Mouse (Mus musculus) lung, postnatal 25 days (tissue): Measurements from ENCODE around the gene Adam3.

Experiments
- DNase-seq: peaks from one replicate; pipeline ENCODE4 v3.0.0; 2022; ENCODE audit warnings: low spot score

Gene Adam3

DNA sequence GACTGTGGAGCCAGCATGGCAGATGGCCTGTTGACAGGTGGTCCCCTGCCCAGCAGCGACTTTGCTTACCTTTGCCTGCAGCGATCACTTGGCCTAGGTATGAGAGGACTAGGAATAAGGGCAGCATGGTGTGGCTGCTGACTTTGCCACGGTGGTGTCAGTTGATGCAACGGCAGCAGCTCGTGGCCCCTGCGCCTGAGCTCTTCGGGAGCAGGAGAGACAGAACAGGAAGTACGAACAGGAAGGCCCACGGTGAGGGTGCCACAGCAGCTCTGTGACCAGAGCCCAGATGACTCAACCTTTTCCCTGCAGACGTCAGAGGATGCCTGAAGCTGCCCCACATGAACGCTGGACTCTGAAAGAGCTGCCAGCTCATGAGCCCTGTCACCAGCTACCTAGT is at the start of gene Adam3:
Adam3 (minus strand) TSS at position 223 of the 400 bp plus-strand sequence.
- DNase-seq = peak; percentile 21

DNA sequence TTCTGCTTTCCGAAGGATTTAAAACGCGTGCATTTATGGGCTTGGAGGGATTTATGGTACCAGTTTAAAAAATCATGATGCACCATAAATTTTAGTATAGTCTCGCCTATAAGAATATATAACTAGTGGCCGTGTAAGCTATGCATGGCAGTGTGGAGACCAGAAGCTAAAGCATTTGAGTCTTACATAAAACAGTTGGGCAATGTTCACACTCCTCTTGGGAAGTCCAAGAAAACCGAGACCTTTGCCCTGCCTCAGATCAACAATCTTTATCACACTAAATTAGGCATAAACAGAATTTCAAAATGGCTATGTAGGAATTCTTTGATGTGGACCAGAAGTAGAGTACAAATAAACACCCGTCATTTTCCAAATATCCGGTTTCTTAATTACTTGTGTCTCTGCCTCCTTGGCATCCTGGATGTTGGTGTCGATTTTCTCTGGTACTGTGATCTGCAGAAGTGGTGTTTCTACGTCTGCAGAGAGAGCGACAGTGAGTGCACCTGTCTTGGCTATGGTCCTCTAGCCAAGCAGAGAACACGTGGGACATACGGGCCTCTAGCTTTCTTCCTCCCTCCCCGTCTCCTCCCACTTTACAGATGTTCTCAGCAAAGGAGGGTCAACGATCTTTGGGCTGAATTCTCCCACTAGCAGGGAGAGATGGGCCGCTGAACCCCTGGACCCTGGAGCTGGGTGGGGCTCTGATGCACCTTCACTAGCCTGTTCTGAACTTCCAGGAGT is 596 bp downstream of the Adam3 start:
- peak; percentile 36 for DNase-seq
